Mouse (Mus musculus) heart, embryonic 15.5 days (tissue): ENCODE measurements around the gene Rdh16. TPM values are rescaled to one million over a fixed set of nuclear protein-coding genes. Genes with fewer than 3 reads are reported as not detected.
A peak's percentile ranks its signal among the peaks of the same experiment; 100 is the strongest.
"Not testable (repeated sequence)": the region's sequence is repeated elsewhere in the genome, so short reads cannot be mapped to it uniquely, and the experiment has no call there.

ENCODE experiments used
- ATAC-seq: fragments of 200-750 bp; cut with Nextera tagmentation; replicated peaks from 2 replicates; pipeline ENCODE4 v1.8.0; 2017; ENCODE audit warnings: low read depth, moderate TSS enrichment; ENCODE audit not compliant: insufficient number of reproducible peaks, insufficient read depth, low FRiP score
- H3K27ac ChIP-seq: fragments of 300-500 bp; sonication (generic); 2 replicates; pipeline ENCODE4 v1.5.1; 2015; ENCODE audit warnings: mild to moderate bottlenecking, inconsistent platforms
- H3K27me3 ChIP-seq: fragments of 300-500 bp; sonication (generic); 2 replicates; pipeline ENCODE4 v1.6.1; 2015; ENCODE audit warnings: inconsistent platforms
- H3K36me3 ChIP-seq: fragments of 300-500 bp; sonication (generic); 2 replicates; pipeline ENCODE4 v1.6.1; 2015; ENCODE audit warnings: mild to moderate bottlenecking, inconsistent platforms
- H3K4me1 ChIP-seq: fragments of 300-500 bp; sonication (generic); replicated peaks from 2 replicates; pipeline ENCODE4 v1.6.1; 2015; ENCODE audit warnings: inconsistent platforms
- H3K4me2 ChIP-seq: fragments of 300-500 bp; sonication (generic); 2 replicates; pipeline ENCODE4 v1.6.1; 2015; ENCODE audit warnings: inconsistent platforms, mild to moderate bottlenecking, moderate library complexity
- H3K4me3 ChIP-seq: fragments of 300-500 bp; sonication (generic); 2 replicates; pipeline ENCODE4 v1.5.1; 2015; ENCODE audit warnings: mild to moderate bottlenecking, inconsistent platforms
- H3K9ac ChIP-seq: fragments of 300-500 bp; sonication (generic); 2 replicates; pipeline ENCODE4 v1.6.1; 2015; ENCODE audit warnings: mild to moderate bottlenecking, inconsistent platforms
- H3K9me3 ChIP-seq: fragments of 300-500 bp; sonication (generic); replicated peaks from 2 replicates; pipeline ENCODE4 v1.6.1; 2016; ENCODE audit warnings: inconsistent platforms
- WGBS: fragments of 180-500 bp; shearing (Covaris S2); methylation state at CpG from one replicate; pipeline ENCODE4 v1.1.7; 2015; ENCODE audit warnings: mixed read lengths; 5-methylcytosine and 5-hydroxymethylcytosine counted together
- polyA plus RNA-seq: library from polyadenylated mRNA; unstranded; fragments of >200 nt; fragmentation: Nextera tagmentation; extraction: Ambion mirVana; gene quantifications from 2 replicates; pipeline ENCODE4 v1.2.1, GENCODE M21; 2015

Gene Rdh16
- polyA plus RNA-seq, 1 experiment from 2014 or later = not detected

DNA sequence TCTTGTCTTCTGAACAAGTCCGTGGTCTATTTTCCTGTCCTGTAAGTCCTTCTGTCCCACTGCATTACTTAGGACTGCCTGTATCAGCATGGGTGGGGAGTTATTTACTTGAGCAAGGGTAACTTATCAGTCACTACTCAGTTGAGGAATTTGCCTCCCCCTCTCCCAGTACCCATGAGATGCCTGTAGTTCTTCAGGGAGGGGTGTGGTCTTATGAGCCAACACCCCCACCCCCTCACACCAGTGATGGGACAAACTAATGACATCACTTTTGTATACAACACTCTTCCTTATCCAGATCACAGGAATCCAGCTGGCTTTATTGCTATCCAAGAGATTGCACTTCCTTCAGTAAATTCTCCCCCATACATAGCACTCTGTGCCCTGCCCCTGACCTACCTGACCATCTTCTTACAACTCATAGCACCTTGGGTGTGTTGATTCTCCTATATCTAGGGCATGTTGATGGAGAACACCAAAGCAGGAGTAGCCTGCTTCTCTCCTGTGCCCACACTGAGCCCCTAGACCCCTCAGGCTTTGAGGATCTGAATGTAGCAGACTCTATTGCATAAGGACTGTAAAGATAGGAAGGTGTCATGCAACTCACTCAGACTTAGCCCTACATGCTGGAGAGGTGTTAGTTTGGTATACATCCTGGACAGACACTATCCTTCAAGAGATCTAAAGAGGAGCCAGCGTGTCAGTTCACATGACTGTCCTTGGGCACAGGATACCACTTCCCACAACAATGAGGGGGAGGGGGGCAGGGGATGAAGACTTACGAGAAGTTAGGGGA, 77.5 kb downstream of the Rdh16 start:
- no peak overlapping the region for H3K4me3 ChIP-seq
- no peak overlapping the region for H3K4me2 ChIP-seq
- H3K27me3 ChIP-seq = no peaks in the 10 kb centered on the region
- H3K4me1 ChIP-seq = no peaks in the 10 kb centered on the region
- H3K27ac ChIP-seq = no peak overlapping the region
- H3K36me3 ChIP-seq = no peaks in the 10 kb centered on the region
- ATAC-seq = no peak; the same call in 1 of the 2 replicates
- WGBS = 51% methylated on average over 3 of the region's 3 CpGs
- H3K9me3 ChIP-seq = no peaks in the 10 kb centered on the region
- no peak overlapping the region for H3K9ac ChIP-seq

GRCm38 (mm10) chr10:127879155-127879688, 78.3 kb downstream of the Rdh16 start:
- Histone ChIP-seq H3K4me1 (no peaks in the 10 kb centered on the region), H3K4me3 (no peak overlapping the region), H3K9me3 (no peaks in the 10 kb centered on the region), H3K27ac (no peak overlapping the region), H3K9ac (no peak overlapping the region), H3K36me3 (no peaks in the 10 kb centered on the region), H3K27me3 (no peaks in the 10 kb centered on the region), H3K4me2 (no peak overlapping the region)
- 0 out of 2 replicates have a peak, but pooled peaks have one; percentile 29 for ATAC-seq
- 67% methylated on average over 3 of the region's 3 CpGs for WGBS

- H3K9me3 ChIP-seq = no peaks in the 10 kb centered on the region
- no peak overlapping the region for H3K27ac ChIP-seq
- H3K27me3 ChIP-seq = no peaks in the 10 kb centered on the region
- H3K4me1 ChIP-seq = no peaks in the 10 kb centered on the region
- ATAC-seq = no peak
- no peak overlapping the region for H3K9ac ChIP-seq
- H3K36me3 ChIP-seq = no peaks in the 10 kb centered on the region
- H3K4me3 ChIP-seq = no peak overlapping the region
- whole genome bisulfite sequencing = 85% methylated on average over 4 of the region's 4 CpGs
- H3K4me2 ChIP-seq = no peak overlapping the region
Measured at GRCm38 (mm10) chr10:127881041-127881440, 80.1 kb downstream of the Rdh16 start.

GRCm38 (mm10) chr10:127886551-127886950, 85.6 kb downstream of the Rdh16 start:
- Histone ChIP-seq H3K27ac (no peak overlapping the region), H3K4me1 (no peaks in the 10 kb centered on the region), H3K9me3 (no peaks in the 10 kb centered on the region), H3K27me3 (no peaks in the 10 kb centered on the region), H3K9ac (no peak overlapping the region), H3K4me2 (no peak overlapping the region), H3K4me3 (no peak overlapping the region), H3K36me3 (no peaks in the 10 kb centered on the region)
- 73% methylated on average over 1 of the region's 1 CpGs for WGBS
- ATAC-seq = no peak

DNA sequence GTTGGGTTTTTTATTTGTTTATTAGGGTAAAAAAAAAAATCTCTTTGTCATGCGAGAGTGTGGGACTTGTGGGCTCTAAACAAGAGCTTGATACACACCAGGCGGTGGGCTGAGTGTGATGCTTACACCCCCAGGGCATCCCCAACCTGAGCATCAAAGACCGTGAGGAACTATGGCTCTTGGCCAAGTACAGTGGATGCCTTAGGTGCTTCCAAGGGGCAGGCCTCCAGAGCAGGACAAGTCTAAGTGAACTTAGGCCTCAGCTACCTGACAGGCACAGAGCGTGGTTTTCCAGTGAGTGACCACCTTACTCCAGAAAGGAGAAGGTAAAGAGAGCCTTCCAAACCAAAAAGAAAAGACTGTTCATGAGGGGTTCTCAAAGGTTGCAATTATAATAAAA, 86.0 kb downstream of the Rdh16 start:
- WGBS = 74% methylated on average over 4 of the region's 4 CpGs
- no peak overlapping the region for H3K9ac ChIP-seq
- H3K4me2 ChIP-seq = no peak overlapping the region
- no peaks in the 10 kb centered on the region for H3K36me3 ChIP-seq
- no peaks in the 10 kb centered on the region for H3K27me3 ChIP-seq
- no peaks in the 10 kb centered on the region for H3K9me3 ChIP-seq
- H3K4me3 ChIP-seq = no peak overlapping the region
- no peak for ATAC-seq
- H3K4me1 ChIP-seq = no peaks in the 10 kb centered on the region
- no peak overlapping the region for H3K27ac ChIP-seq

- Histone ChIP-seq H3K27ac (no peak within 1 kb of the TSS), H3K27me3 (no peaks in the 10 kb centered on the region), H3K36me3 (no peaks in the 10 kb centered on the region), H3K4me2 (no peak within 1 kb of the TSS), H3K4me3 (no peak within 1 kb of the TSS), H3K9me3 (no peaks in the 10 kb centered on the region), H3K9ac (no peak within 1 kb of the TSS), H3K4me1 (no peaks in the 10 kb centered on the region)
- no peak for ATAC-seq
Measured at GRCm38 (mm10) chr10:127888605-127889004, 87.7 kb downstream of the Rdh16 start, which contains the start of gene Rdh7. TSS of gene Rdh7 (minus strand) at chr10:127888817.

- Histone ChIP-seq H3K9ac (no peak overlapping the region), H3K4me3 (no peak overlapping the region), H3K27me3 (no peaks in the 10 kb centered on the region), H3K4me1 (no peaks in the 10 kb centered on the region), H3K9me3 (no peaks in the 10 kb centered on the region), H3K27ac (no peak overlapping the region), H3K36me3 (no peaks in the 10 kb centered on the region), H3K4me2 (no peak overlapping the region)
- ATAC-seq = no peak
- 69% methylated on average over 1 of the region's 1 CpGs for WGBS
Measured at GRCm38 (mm10) chr10:127891481-127891880, 90.5 kb downstream of the Rdh16 start.

GRCm38 (mm10) chr10:127893163-127894022, 92.4 kb downstream of the Rdh16 start:
- H3K27me3 ChIP-seq, ATAC-seq, H3K9me3 ChIP-seq, H3K4me2 ChIP-seq, H3K4me3 ChIP-seq, H3K36me3 ChIP-seq, H3K4me1 ChIP-seq, H3K27ac ChIP-seq, H3K9ac ChIP-seq: not testable (repeated sequence)
- WGBS = 46% methylated on average over 5 of the region's 5 CpGs

Other genes starting within 250 kb of the Rdh16 start
- 31.2 and 43.1 TPM in 2 replicates for gene Lrp1, start 180.0 kb upstream of the Rdh16 start, polyA plus RNA-seq
- gene Stat6, start 158.2 kb upstream of the Rdh16 start, polyA plus RNA-seq = 26.2 and 33.5 TPM in 2 replicates
- gene Nemp1, start 134.3 kb upstream of the Rdh16 start, polyA plus RNA-seq = 7.8 and 8.9 TPM in 2 replicates
- 10.9 and 14.9 TPM in 2 replicates for gene Nab2, start 132.6 kb upstream of the Rdh16 start, polyA plus RNA-seq
- gene Myo1a, start 96.0 kb upstream of the Rdh16 start, polyA plus RNA-seq = 0.25 and 0.29 TPM in 2 replicates
- gene Tac2, start 76.7 kb upstream of the Rdh16 start, polyA plus RNA-seq = 0.43 and 0.64 TPM in 2 replicates
- gene Zbtb39, start 61.6 kb upstream of the Rdh16 start, polyA plus RNA-seq = 1.6 TPM in 2 replicates
- gene Gpr182, start 49.4 kb upstream of the Rdh16 start, polyA plus RNA-seq = 14.1 and 16.3 TPM in 2 replicates
- gene Rdh1, start 41.4 kb upstream of the Rdh16 start, polyA plus RNA-seq = 0.03 and 0.05 TPM in 2 replicates
- 0.10 TPM in 1 of 2 replicates, not detected in the other for gene Rdh16f1, start 41.4 kb upstream of the Rdh16 start, polyA plus RNA-seq
- 0.11 TPM in 1 of 2 replicates, not detected in the other for gene Rdh9, start 24.8 kb upstream of the Rdh16 start, polyA plus RNA-seq
- gene Rdh19, start 48.8 kb downstream of the Rdh16 start, polyA plus RNA-seq = not detected in 2 replicates
- gene Rdh16f2, start 65.3 kb downstream of the Rdh16 start, polyA plus RNA-seq = not detected in 2 replicates
- 0.11 TPM in 1 of 2 replicates, not detected in the other for gene Rdh7, start 87.7 kb downstream of the Rdh16 start, polyA plus RNA-seq
- gene Sdr9c7, start 97.4 kb downstream of the Rdh16 start, polyA plus RNA-seq = not detected in 2 replicates
- gene Hsd17b6, start 206.5 kb downstream of the Rdh16 start, polyA plus RNA-seq = not detected in 2 replicates
- gene Prim1, start 214.0 kb downstream of the Rdh16 start, polyA plus RNA-seq = 41.5 and 50.3 TPM in 2 replicates
- 429 and 467 TPM in 2 replicates for gene Naca, start 234.4 kb downstream of the Rdh16 start, polyA plus RNA-seq